Mouse (Mus musculus) cerebellum, adult 9-11 months (tissue): ENCODE measurements around the gene Grk5.
"Not testable (repeated sequence)": the region's sequence is repeated elsewhere in the genome, so short reads cannot be mapped to it uniquely, and the experiment has no call there.

ENCODE experiments used
- DNase-seq: peaks from one replicate; pipeline ENCODE4 v3.0.0; 2022

Grk5 gene

GRCm38 (mm10) chr19:60915236-60915635 lies 25.7 kb downstream of the Grk5 start:
- DNase-seq: no peak

GRCm38 (mm10) chr19:60915862-60916261 lies 26.3 kb downstream of the Grk5 start:
- no peak for DNase-seq

- DNase-seq: no peak
Measured at GRCm38 (mm10) chr19:60916869-60917570, 27.5 kb downstream of the Grk5 start.

- DNase-seq: not testable (repeated sequence)
Measured at GRCm38 (mm10) chr19:60924534-60924933, 35.0 kb downstream of the Grk5 start.

- DNase-seq: no peak
Measured at GRCm38 (mm10) chr19:60935001-60935400, 45.5 kb downstream of the Grk5 start.

GRCm38 (mm10) chr19:60939954-60940379 lies 50.4 kb downstream of the Grk5 start:
- no peak for DNase-seq

GRCm38 (mm10) chr19:60940866-60941265 lies 51.3 kb downstream of the Grk5 start:
- DNase-seq: no peak

- peak; percentile 87 for DNase-seq
Measured at GRCm38 (mm10) chr19:60945801-60946311, 56.3 kb downstream of the Grk5 start.

- DNase-seq: no peak
Measured at GRCm38 (mm10) chr19:60946656-60947055, 57.1 kb downstream of the Grk5 start.

- DNase-seq: no peak
Measured at GRCm38 (mm10) chr19:60948996-60949395, 59.4 kb downstream of the Grk5 start.

GRCm38 (mm10) chr19:60950056-60950869 lies 60.7 kb downstream of the Grk5 start:
- DNase-seq: no peak

GRCm38 (mm10) chr19:60955131-60955530 lies 65.6 kb downstream of the Grk5 start:
- peak; percentile 86 for DNase-seq

GRCm38 (mm10) chr19:60955712-60956111 lies 66.2 kb downstream of the Grk5 start:
- DNase-seq: no peak

GRCm38 (mm10) chr19:60956198-60956750 lies 66.7 kb downstream of the Grk5 start:
- DNase-seq: no peak

- no peak for DNase-seq
Measured at GRCm38 (mm10) chr19:60959706-60960230, 70.2 kb downstream of the Grk5 start.

- DNase-seq: no peak
Measured at GRCm38 (mm10) chr19:60962358-60963061, 73.0 kb downstream of the Grk5 start.

- no peak for DNase-seq
Measured at GRCm38 (mm10) chr19:60967909-60968308, 78.4 kb downstream of the Grk5 start.

GRCm38 (mm10) chr19:60970406-60970805 lies 80.9 kb downstream of the Grk5 start:
- DNase-seq: no peak

- DNase-seq: no peak
Measured at GRCm38 (mm10) chr19:60971598-60971997, 82.0 kb downstream of the Grk5 start.

GRCm38 (mm10) chr19:60972281-60973015 lies 82.9 kb downstream of the Grk5 start:
- no peak for DNase-seq

GRCm38 (mm10) chr19:60973508-60973907 lies 84.0 kb downstream of the Grk5 start:
- no peak for DNase-seq

- no peak for DNase-seq
Measured at GRCm38 (mm10) chr19:60979581-60979980, 90.0 kb downstream of the Grk5 start.
